Mouse (Mus musculus): ENCODE results near the gene Rps11. TPM values are rescaled to one million over a fixed set of nuclear protein-coding genes. Genes with fewer than 3 reads are reported as not detected.
A peak's percentile ranks its signal among the peaks of the same experiment; 100 is the strongest.
"Not testable (repeated sequence)": the region's sequence is repeated elsewhere in the genome, so short reads cannot be mapped to it uniquely, and the experiment has no call there.

The Rps11 gene
- polyA plus RNA-seq, 1 experiment from 2014 or later, result 1,523 TPM

DNA sequence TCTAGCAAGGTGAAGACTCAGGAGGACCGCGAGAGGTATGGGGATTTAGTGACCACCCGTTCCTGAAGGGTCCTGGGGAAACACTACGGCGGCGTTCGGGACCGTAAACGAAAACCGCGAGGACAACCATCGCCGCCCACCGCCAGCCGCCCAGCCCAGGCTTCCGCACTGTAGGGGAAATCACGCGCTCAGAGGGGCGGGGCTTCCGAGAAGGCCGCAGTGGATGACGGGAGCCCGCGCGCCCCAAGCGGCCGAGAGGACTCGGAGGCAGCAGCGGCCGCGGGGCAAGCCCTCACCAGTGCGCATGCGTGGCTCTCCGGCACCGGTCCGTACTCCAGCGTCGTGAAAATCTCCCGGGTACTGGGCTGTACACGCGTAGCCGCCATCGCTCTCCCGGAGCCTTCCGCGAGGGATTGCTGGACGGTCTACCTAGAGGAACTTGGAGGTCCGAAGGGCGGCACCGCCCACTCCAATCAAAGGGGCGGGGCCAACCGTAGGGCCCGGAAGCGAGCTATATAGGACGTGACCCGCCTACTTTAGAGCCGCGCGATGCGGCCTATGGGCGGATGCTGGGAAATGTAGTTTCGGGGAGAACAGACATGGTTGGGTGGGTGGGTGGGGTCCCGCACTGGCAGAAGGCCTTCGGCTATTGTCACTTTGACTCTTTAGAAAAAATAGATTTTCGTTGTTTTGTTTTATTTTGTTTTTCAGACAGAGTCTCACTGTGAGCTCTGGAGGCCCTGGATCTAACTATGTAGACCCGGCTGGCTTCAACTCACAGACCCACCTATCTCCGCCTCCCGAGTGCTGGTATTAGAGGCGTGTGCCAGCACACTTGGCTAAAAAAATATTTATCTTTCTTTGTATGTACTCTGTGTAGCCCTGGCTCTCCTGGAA, 30.1 kb upstream of the Rps11 start, which contains the start of the genes Pih1d1 and Aldh16a1:
Gene Pih1d1, plus strand, starts transcription at position 208 of the 897 bp plus-strand sequence.
Gene Aldh16a1, minus strand, starts transcription at position 489 of the 897 bp plus-strand sequence.
- Histone ChIP-seq H3K4me3 (replicated peaks) (peak within 1 kb of the TSS; percentile 75), H3K9me3 (replicated peaks) (no peaks in the 10 kb centered on the region), H3K27ac (replicated peaks) (peak within 1 kb of the TSS; percentile 98), H3K4me2 (replicated peaks) (peak within 1 kb of the TSS; percentile 70), H3K4me1 (peaks cover 26% of the 10 kb centered on the region), H3K9ac (peak within 1 kb of the TSS; percentile 84), H3K27me3 (no peaks in the 10 kb centered on the region), H3K36me3 (peaks cover 17% of the 10 kb centered on the region)
- ATAC-seq (ENCODE audit: insufficient number of reproducible peaks, low FRiP score, low TSS enrichment, low read depth), result peak; percentile 96
- 4% methylated on average over 69 of the region's 69 CpGs for WGBS

DNA sequence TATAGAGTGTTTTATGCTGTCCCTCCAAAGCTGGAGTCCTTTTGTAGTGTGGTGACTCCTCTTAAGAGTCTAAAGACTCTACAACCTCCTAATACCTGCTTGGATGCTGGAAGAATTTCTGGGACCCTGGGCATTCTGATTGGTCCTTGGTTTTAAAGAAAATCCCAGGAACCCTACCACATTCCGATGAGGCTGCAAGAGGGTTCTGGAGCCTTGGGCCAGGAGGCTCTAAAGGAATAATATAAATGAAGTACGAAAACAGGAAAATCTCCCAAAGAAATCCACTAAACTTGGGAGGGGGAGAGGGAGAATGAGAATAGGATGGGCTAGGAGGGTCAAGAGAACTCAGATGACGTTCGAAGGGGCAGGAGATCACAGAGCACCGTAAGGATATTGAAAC, 29.3 kb upstream of the Rps11 start:
- 2% methylated on average over 5 of the region's 5 CpGs for WGBS
- peak overlapping the region; percentile 98 for H3K27ac ChIP-seq (replicated peaks)
- peak overlapping the region; percentile 70 for H3K4me2 ChIP-seq (replicated peaks)
- no peak for ATAC-seq (ENCODE audit: insufficient number of reproducible peaks, low FRiP score, low TSS enrichment, low read depth)
- peak overlapping the region; percentile 84 for H3K9ac ChIP-seq
- H3K9me3 ChIP-seq (replicated peaks), result no peaks in the 10 kb centered on the region
- H3K36me3 ChIP-seq, result peaks cover 9% of the 10 kb centered on the region
- H3K27me3 ChIP-seq, result no peaks in the 10 kb centered on the region
- peaks cover 26% of the 10 kb centered on the region for H3K4me1 ChIP-seq
- H3K4me3 ChIP-seq (replicated peaks), result peak overlapping the region; percentile 75

DNA sequence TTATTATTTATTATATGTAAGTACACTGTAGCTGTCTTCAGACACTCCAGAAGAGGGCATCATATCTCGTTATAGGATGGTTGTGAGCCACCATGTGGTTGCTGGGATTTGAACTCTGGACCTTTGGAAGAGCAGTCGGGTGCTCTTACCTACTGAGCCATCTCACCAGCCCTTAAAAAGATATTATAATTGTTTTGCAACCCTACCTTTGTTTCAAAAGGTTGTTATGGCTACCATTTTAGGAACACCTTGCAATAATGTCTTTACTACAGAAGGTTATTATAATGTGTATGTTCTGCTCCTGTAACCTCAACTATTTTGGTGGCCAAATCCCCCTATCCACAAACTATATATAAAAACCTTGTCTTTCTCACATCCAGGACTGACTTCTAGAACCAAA, 28.8 kb upstream of the Rps11 start:
- Histone ChIP-seq H3K4me3 (replicated peaks) (peak overlapping the region; percentile 75), H3K4me2 (replicated peaks) (peak overlapping the region; percentile 70; the same call in 1 of the 2 replicates), H3K4me1 (peaks cover 26% of the 10 kb centered on the region)
- ATAC-seq (ENCODE audit: insufficient number of reproducible peaks, low FRiP score, low TSS enrichment, low read depth); H3K27me3 ChIP-seq; H3K9me3 ChIP-seq (replicated peaks); H3K9ac ChIP-seq; H3K27ac ChIP-seq (replicated peaks); H3K36me3 ChIP-seq: not testable (repeated sequence)
- 92% methylated on average over 2 of the region's 2 CpGs for WGBS

DNA sequence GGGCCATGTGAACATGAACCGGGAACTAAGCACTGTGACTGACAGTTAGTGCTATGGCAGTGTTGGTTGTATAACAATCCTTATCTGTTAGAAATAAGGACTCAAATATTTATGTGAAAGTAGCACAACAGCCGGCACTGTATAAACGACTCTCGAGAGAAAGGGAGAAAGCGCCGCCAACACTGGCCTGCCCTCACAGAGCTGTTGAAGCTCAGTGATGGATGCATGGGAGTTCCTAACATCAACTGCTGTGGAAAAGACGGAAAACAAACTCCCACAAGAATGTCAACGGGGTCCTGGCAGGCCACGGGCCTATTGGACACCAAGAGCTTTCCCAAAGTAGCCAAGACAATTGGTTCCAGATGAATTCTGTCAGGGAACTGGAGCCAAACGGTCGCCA, 27.1 kb upstream of the Rps11 start:
- ATAC-seq (ENCODE audit: insufficient number of reproducible peaks, low FRiP score, low TSS enrichment, low read depth), result no peak
- no peak overlapping the region for H3K4me3 ChIP-seq (replicated peaks)
- no peak overlapping the region for H3K9ac ChIP-seq
- peaks cover 26% of the 10 kb centered on the region for H3K4me1 ChIP-seq
- no peak overlapping the region for H3K27ac ChIP-seq (replicated peaks)
- H3K4me2 ChIP-seq (replicated peaks), result no peak overlapping the region
- peaks cover 11% of the 10 kb centered on the region for H3K36me3 ChIP-seq
- WGBS, result 41% methylated on average over 11 of the region's 11 CpGs
- H3K9me3 ChIP-seq (replicated peaks), result no peaks in the 10 kb centered on the region
- H3K27me3 ChIP-seq, result no peaks in the 10 kb centered on the region

DNA sequence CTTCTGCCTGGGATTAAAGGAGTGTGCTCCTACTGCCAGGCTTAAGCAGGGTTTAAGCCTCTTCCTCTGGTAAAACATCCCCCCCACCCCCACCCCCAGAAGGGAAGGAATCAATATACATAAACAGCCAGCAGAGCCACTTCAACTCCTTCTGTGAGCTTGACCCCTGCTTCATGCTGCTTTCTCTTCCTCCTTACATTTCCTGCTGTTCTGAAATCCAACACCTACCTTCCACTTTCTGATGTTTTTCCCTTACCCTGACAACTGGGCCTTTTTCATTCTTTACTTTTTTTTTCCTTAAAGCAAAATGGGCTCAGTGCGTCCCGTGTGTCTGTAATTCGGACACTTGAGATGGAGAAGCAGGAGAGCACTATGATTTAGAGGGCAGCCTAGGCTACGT, 26.1 kb upstream of the Rps11 start:
- Histone ChIP-seq H3K27me3 (no peaks in the 10 kb centered on the region), H3K4me1 (peaks cover 23% of the 10 kb centered on the region), H3K9ac (no peak overlapping the region), H3K4me3 (replicated peaks) (no peak overlapping the region), H3K27ac (replicated peaks) (peak overlapping the region; percentile 39; the same call in 1 of the 2 replicates), H3K4me2 (replicated peaks) (no peak overlapping the region), H3K9me3 (replicated peaks) (no peaks in the 10 kb centered on the region), H3K36me3 (peaks cover 21% of the 10 kb centered on the region)
- no peak for ATAC-seq (ENCODE audit: insufficient number of reproducible peaks, low FRiP score, low TSS enrichment, low read depth)
- WGBS, result 45% methylated on average over 4 of the region's 4 CpGs

DNA sequence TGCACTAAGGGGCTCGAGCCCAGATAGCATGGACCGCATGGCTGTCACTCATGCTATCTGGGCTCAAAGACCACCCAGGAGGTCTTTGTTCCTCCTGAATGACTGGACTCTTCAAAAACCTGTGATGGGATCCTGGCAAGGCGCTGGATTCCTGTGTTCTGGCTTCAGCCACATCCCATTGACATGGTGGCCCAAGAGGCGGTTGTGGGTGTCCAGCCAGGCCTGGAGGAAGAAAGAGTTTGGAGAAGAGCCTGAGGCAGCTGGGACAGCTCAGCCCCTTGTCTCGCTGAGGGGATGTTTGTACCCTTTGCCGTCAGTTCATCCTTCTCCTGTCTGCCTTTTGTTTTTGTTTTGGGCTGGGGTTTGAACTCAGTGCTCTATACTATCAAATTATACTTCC, 25.3 kb upstream of the Rps11 start:
- Histone ChIP-seq H3K4me3 (replicated peaks) (no peak overlapping the region), H3K9ac (no peak overlapping the region), H3K27ac (replicated peaks) (no peak overlapping the region), H3K36me3 (peaks cover 29% of the 10 kb centered on the region), H3K4me1 (peaks cover 17% of the 10 kb centered on the region), H3K9me3 (replicated peaks) (no peaks in the 10 kb centered on the region), H3K27me3 (no peaks in the 10 kb centered on the region), H3K4me2 (replicated peaks) (no peak overlapping the region)
- ATAC-seq (ENCODE audit: insufficient number of reproducible peaks, low FRiP score, low TSS enrichment, low read depth), result no peak
- WGBS, result 68% methylated on average over 6 of the region's 6 CpGs

DNA sequence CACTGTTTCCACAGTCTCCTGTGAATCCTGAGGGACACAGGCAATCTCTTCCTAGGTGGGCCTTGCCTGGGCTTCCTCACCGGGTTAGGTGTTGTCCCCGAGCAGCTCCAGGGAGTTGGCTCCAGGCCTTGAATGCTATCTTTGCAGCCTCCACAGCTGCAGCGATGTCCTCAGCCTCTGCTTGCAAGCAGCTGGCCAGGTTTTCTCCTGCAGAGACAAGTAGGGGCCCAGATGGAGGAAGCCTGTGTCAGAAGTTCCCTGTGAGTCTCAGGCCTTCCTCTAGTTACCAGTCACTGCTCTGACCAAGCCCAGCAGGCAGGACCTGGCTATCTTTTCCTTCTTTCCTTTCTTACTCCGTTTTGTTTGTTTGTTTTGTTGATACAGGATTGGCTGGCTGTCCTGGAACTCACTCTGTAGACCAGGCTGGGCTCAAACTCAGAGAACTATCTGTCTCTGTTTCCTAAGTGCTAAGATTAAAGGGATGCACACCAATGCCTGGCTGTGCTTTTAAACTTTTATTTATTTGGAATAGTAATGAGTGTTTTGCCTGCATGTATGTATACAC, 24.4 kb upstream of the Rps11 start:
- H3K27ac ChIP-seq (replicated peaks), result no peak overlapping the region
- H3K4me1 ChIP-seq, result peaks cover 17% of the 10 kb centered on the region
- H3K27me3 ChIP-seq, result no peaks in the 10 kb centered on the region
- no peak for ATAC-seq (ENCODE audit: insufficient number of reproducible peaks, low FRiP score, low TSS enrichment, low read depth)
- H3K9me3 ChIP-seq (replicated peaks), result no peaks in the 10 kb centered on the region
- H3K9ac ChIP-seq, result no peak overlapping the region
- WGBS, result 63% methylated on average over 4 of the region's 4 CpGs
- no peak overlapping the region for H3K4me2 ChIP-seq (replicated peaks)
- H3K36me3 ChIP-seq, result peaks cover 38% of the 10 kb centered on the region
- no peak overlapping the region for H3K4me3 ChIP-seq (replicated peaks)

DNA sequence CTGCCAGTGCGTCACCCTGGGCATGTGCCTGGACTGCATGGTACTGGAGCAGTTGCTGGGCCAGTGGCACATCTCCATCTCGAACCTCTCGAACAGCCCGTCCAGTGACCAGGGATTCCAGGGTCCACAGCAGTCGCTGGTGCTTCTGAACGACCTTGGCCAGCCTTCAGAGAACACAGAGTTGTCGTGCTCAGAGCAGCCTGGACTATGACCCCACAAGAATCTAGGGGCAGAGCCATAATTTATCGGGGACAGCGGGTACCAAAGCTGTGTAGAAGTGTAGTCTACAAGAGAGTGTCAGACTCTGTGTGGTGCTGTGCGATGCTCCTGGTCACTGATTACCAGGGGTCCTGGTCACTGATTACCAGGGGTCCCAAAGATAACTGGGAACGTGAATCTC, 23.7 kb upstream of the Rps11 start:
- Histone ChIP-seq H3K9me3 (replicated peaks) (no peaks in the 10 kb centered on the region), H3K27ac (replicated peaks) (no peak overlapping the region), H3K36me3 (peaks cover 44% of the 10 kb centered on the region), H3K4me3 (replicated peaks) (no peak overlapping the region), H3K4me1 (peaks cover 17% of the 10 kb centered on the region), H3K9ac (no peak overlapping the region), H3K4me2 (replicated peaks) (no peak overlapping the region), H3K27me3 (no peaks in the 10 kb centered on the region)
- no peak for ATAC-seq (ENCODE audit: insufficient number of reproducible peaks, low FRiP score, low TSS enrichment, low read depth)
- WGBS, result 89% methylated on average over 11 of the region's 11 CpGs

DNA sequence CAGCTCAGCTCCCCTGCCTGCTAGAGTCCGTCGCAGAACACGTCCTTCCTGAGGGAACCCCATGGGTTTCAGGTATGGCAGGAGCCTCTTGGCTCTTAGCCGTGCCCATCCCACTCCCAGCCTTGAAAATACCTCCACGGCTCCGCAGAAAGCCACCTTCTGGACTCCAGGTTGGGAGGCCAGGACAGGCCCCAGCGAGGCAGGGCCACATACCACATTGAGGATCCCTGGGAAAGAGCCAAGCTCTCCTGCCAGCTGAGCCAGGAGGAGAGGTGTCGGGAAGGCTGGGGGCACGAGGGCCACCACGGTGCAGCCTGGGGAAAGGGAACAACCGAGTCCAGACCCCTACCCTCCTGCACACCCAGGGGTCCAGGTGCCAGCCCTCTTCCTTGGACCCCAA, 23.0 kb upstream of the Rps11 start:
- H3K9me3 ChIP-seq (replicated peaks), result no peaks in the 10 kb centered on the region
- no peaks in the 10 kb centered on the region for H3K27me3 ChIP-seq
- no peak overlapping the region for H3K9ac ChIP-seq
- peaks cover 17% of the 10 kb centered on the region for H3K4me1 ChIP-seq
- no peak for ATAC-seq (ENCODE audit: insufficient number of reproducible peaks, low FRiP score, low TSS enrichment, low read depth)
- no peak overlapping the region for H3K4me3 ChIP-seq (replicated peaks)
- no peak overlapping the region for H3K27ac ChIP-seq (replicated peaks)
- H3K36me3 ChIP-seq, result peaks cover 51% of the 10 kb centered on the region
- WGBS, result 90% methylated on average over 11 of the region's 11 CpGs
- H3K4me2 ChIP-seq (replicated peaks), result no peak overlapping the region

DNA sequence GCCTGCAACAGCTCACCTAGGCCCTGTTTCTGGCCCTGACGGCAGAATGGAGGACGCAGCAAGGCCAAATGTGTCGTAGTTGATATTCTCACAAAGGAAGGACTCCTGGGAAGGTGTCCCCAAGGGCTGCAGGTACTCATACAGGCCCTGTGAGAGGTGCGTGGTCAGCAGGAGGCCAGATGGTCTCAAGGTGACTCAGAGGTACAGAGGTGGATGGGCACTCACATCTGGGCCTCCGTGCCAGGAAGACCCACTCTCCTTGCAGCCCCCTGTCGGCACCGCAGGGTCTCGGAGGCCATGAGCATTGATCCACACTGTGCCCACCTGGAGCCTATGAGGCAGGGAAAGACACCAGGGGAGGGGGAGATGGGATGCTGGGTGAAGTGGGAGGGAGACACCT, 21.2 kb upstream of the Rps11 start:
- no peak overlapping the region for H3K27ac ChIP-seq (replicated peaks)
- no peak overlapping the region for H3K4me2 ChIP-seq (replicated peaks)
- ATAC-seq (ENCODE audit: insufficient number of reproducible peaks, low FRiP score, low TSS enrichment, low read depth), result no peak
- no peaks in the 10 kb centered on the region for H3K9me3 ChIP-seq (replicated peaks)
- peaks cover 62% of the 10 kb centered on the region for H3K36me3 ChIP-seq
- peaks cover 1% of the 10 kb centered on the region; the same call in 1 of the 2 replicates for H3K4me1 ChIP-seq
- H3K4me3 ChIP-seq (replicated peaks), result no peak overlapping the region
- H3K9ac ChIP-seq, result no peak overlapping the region
- no peaks in the 10 kb centered on the region for H3K27me3 ChIP-seq
- 96% methylated on average over 8 of the region's 8 CpGs for WGBS

DNA sequence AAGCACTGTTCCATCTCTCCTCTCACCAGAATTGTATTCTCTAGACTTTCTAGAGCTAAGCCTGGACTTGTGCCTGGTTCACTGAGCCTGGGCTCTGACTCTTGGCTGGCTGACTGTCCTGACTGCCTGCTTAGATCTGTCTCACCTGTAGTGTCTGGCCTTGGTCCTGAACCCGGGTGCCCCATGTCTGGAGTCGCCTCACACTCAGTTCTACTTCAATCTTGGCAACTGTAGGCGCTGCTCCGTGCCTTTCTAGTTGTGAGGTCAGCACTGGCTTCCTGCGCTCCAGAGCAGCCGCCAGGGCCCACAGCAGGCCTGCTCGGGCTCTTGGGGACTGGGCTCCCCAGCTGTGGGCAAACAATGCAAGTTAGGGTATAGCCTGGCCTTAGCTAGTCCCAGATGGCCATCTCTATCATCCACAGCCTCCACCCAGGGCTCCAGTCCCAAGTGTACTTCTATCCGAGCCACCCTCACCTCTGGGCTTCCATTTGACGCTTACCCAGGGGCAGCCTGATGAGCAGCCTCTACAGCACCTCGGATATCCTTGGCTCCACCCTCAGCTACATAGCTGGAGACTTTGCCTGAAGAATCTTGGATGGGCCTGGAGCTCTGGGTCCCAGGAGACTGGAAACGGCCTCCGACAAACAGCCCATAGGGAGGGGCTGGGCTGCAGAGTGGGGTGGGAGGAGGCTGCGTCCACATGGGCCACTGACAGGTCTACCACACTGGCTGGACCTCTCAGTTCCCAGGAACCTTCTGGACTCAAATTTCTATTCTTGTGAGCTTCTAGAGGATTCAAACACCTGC, 20.3 kb upstream of the Rps11 start:
- Histone ChIP-seq H3K4me1 (no peaks in the 10 kb centered on the region; the same call in 1 of the 2 replicates), H3K36me3 (peaks cover 62% of the 10 kb centered on the region), H3K9ac (no peak overlapping the region), H3K27ac (replicated peaks) (no peak overlapping the region), H3K4me3 (replicated peaks) (no peak overlapping the region), H3K27me3 (no peaks in the 10 kb centered on the region), H3K4me2 (replicated peaks) (no peak overlapping the region), H3K9me3 (replicated peaks) (no peaks in the 10 kb centered on the region)
- no peak for ATAC-seq (ENCODE audit: insufficient number of reproducible peaks, low FRiP score, low TSS enrichment, low read depth)
- 88% methylated on average over 13 of the region's 13 CpGs for WGBS

Data from embryonic facial prominence, embryonic 15.5 days (tissue).